Mouse (Mus musculus): ENCODE data around the gene Zeb2. TPM values are rescaled to one million over a fixed set of nuclear protein-coding genes. Genes with fewer than 3 reads are reported as not detected.

Zeb2 gene
- polyA plus RNA-seq, 1 experiment = 20.1 TPM

- no peaks in the 10 kb centered on the region for H3K9me3 ChIP-seq
- no peak overlapping the region for H3K4me3 ChIP-seq (replicated peaks)
- peaks cover 76% of the 10 kb centered on the region for H3K36me3 ChIP-seq (replicated peaks; ENCODE audit: low read length)
- peaks cover 90% of the 10 kb centered on the region for H3K4me1 ChIP-seq
- no peak for TF ChIP-seq GATA1 (IDR thresholded peaks at IDR 0.05; ENCODE audit: borderline replicate concordance, low read length)
- no peak for TF ChIP-seq FLI1 (IDR thresholded peaks at IDR 0.05; ENCODE audit: low read length)
- no peaks in the 10 kb centered on the region for H3K27me3 ChIP-seq (replicated peaks)
Observed at GRCm38 (mm10) chr2:45039503-45039902, 77.7 kb downstream of the Zeb2 start.

GRCm38 (mm10) chr2:45028091-45028638 lies 89.0 kb downstream of the Zeb2 start:
- H3K36me3 ChIP-seq (replicated peaks; ENCODE audit: low read length) = peaks cover 74% of the 10 kb centered on the region
- peaks cover 74% of the 10 kb centered on the region for H3K4me1 ChIP-seq
- no peak overlapping the region for H3K4me3 ChIP-seq (replicated peaks)
- H3K27me3 ChIP-seq (replicated peaks) = no peaks in the 10 kb centered on the region
- TF ChIP-seq GATA1 (IDR thresholded peaks at IDR 0.05; ENCODE audit: borderline replicate concordance, low read length) (no peak), FLI1 (IDR thresholded peaks at IDR 0.05; ENCODE audit: low read length) (no peak)
- no peaks in the 10 kb centered on the region for H3K9me3 ChIP-seq

- H3K36me3 ChIP-seq (replicated peaks; ENCODE audit: low read length) = peaks cover 96% of the 10 kb centered on the region
- TF ChIP-seq FLI1 (IDR thresholded peaks at IDR 0.05; ENCODE audit: low read length) = no peak
- no peak for TF ChIP-seq GATA1 (IDR thresholded peaks at IDR 0.05; ENCODE audit: borderline replicate concordance, low read length)
- no peaks in the 10 kb centered on the region for H3K9me3 ChIP-seq
Observed at GRCm38 (mm10) chr2:45017186-45017800, 99.9 kb downstream of the Zeb2 start.

GRCm38 (mm10) chr2:45013325-45013724 lies 103.9 kb downstream of the Zeb2 start:
- Histone ChIP-seq H3K9me3 (no peaks in the 10 kb centered on the region), H3K27me3 (replicated peaks) (no peaks in the 10 kb centered on the region), H3K36me3 (replicated peaks; ENCODE audit: low read length) (peaks cover 99% of the 10 kb centered on the region), H3K4me1 (peaks cover 71% of the 10 kb centered on the region), H3K4me3 (replicated peaks) (no peak overlapping the region)
- no peak for TF ChIP-seq FLI1 (IDR thresholded peaks at IDR 0.05; ENCODE audit: low read length)
- TF ChIP-seq GATA1 (IDR thresholded peaks at IDR 0.05; ENCODE audit: borderline replicate concordance, low read length) = no peak

More at GRCm38 (mm10) chr2:45017186-45017800, 99.9 kb downstream of the Zeb2 start:
- Histone ChIP-seq H3K4me3 (replicated peaks) (no peak overlapping the region), H3K27me3 (replicated peaks) (no peaks in the 10 kb centered on the region), H3K4me1 (peaks cover 71% of the 10 kb centered on the region)

GRCm38 (mm10) chr2:45012676-45013075 lies 104.5 kb downstream of the Zeb2 start:
- no peak for TF ChIP-seq FLI1 (IDR thresholded peaks at IDR 0.05; ENCODE audit: low read length)
- no peak for TF ChIP-seq GATA1 (IDR thresholded peaks at IDR 0.05; ENCODE audit: borderline replicate concordance, low read length)
- Histone ChIP-seq H3K4me1 (peaks cover 68% of the 10 kb centered on the region), H3K9me3 (no peaks in the 10 kb centered on the region), H3K4me3 (replicated peaks) (no peak overlapping the region), H3K27me3 (replicated peaks) (no peaks in the 10 kb centered on the region), H3K36me3 (replicated peaks; ENCODE audit: low read length) (peaks cover 99% of the 10 kb centered on the region)

- Histone ChIP-seq H3K4me1 (peaks cover 66% of the 10 kb centered on the region), H3K4me3 (replicated peaks) (no peak overlapping the region), H3K36me3 (replicated peaks; ENCODE audit: low read length) (peaks cover 98% of the 10 kb centered on the region), H3K27me3 (replicated peaks) (no peaks in the 10 kb centered on the region), H3K9me3 (no peaks in the 10 kb centered on the region)
- TF ChIP-seq FLI1 (IDR thresholded peaks at IDR 0.05; ENCODE audit: low read length) (no peak), GATA1 (IDR thresholded peaks at IDR 0.05; ENCODE audit: borderline replicate concordance, low read length) (no peak)
Observed at GRCm38 (mm10) chr2:45010701-45011100, 106.5 kb downstream of the Zeb2 start.

- Histone ChIP-seq H3K36me3 (replicated peaks; ENCODE audit: low read length) (peaks cover 93% of the 10 kb centered on the region), H3K4me3 (replicated peaks) (no peak overlapping the region), H3K27me3 (replicated peaks) (no peaks in the 10 kb centered on the region), H3K9me3 (no peaks in the 10 kb centered on the region), H3K4me1 (peaks cover 30% of the 10 kb centered on the region)
- no peak for TF ChIP-seq GATA1 (IDR thresholded peaks at IDR 0.05; ENCODE audit: borderline replicate concordance, low read length)
- TF ChIP-seq FLI1 (IDR thresholded peaks at IDR 0.05; ENCODE audit: low read length) = no peak
Observed at GRCm38 (mm10) chr2:44999906-45000305, 117.3 kb downstream of the Zeb2 start.

GRCm38 (mm10) chr2:44998710-44999109 lies 118.5 kb downstream of the Zeb2 start:
- no peaks in the 10 kb centered on the region for H3K9me3 ChIP-seq
- H3K4me1 ChIP-seq = peaks cover 36% of the 10 kb centered on the region
- TF ChIP-seq FLI1 (IDR thresholded peaks at IDR 0.05; ENCODE audit: low read length) (no peak), GATA1 (IDR thresholded peaks at IDR 0.05; ENCODE audit: borderline replicate concordance, low read length) (no peak)
- peaks cover 98% of the 10 kb centered on the region for H3K36me3 ChIP-seq (replicated peaks; ENCODE audit: low read length)
- no peaks in the 10 kb centered on the region for H3K27me3 ChIP-seq (replicated peaks)
- no peak overlapping the region for H3K4me3 ChIP-seq (replicated peaks)

- H3K36me3 ChIP-seq (replicated peaks; ENCODE audit: low read length) = peaks cover 23% of the 10 kb centered on the region
- TF ChIP-seq GATA1 (IDR thresholded peaks at IDR 0.05; ENCODE audit: borderline replicate concordance, low read length) (no peak), FLI1 (IDR thresholded peaks at IDR 0.05; ENCODE audit: low read length) (no peak)
- no peaks in the 10 kb centered on the region for H3K9me3 ChIP-seq
- H3K4me3 ChIP-seq (replicated peaks) = peak overlapping the region; percentile 38
- H3K27me3 ChIP-seq (replicated peaks) = no peaks in the 10 kb centered on the region
- H3K4me1 ChIP-seq = peaks cover 82% of the 10 kb centered on the region
Observed at GRCm38 (mm10) chr2:44981646-44982045, 135.5 kb downstream of the Zeb2 start.

- Histone ChIP-seq H3K4me3 (replicated peaks) (no peak overlapping the region), H3K36me3 (replicated peaks; ENCODE audit: low read length) (peaks cover 7% of the 10 kb centered on the region), H3K9me3 (no peaks in the 10 kb centered on the region; the same call in 1 of the 2 replicates), H3K4me1 (peaks cover 89% of the 10 kb centered on the region), H3K27me3 (replicated peaks) (no peaks in the 10 kb centered on the region)
- no peak for TF ChIP-seq GATA1 (IDR thresholded peaks at IDR 0.05; ENCODE audit: borderline replicate concordance, low read length)
- no peak for TF ChIP-seq FLI1 (IDR thresholded peaks at IDR 0.05; ENCODE audit: low read length)
Observed at GRCm38 (mm10) chr2:44979042-44979721, 138.0 kb downstream of the Zeb2 start.
